Mouse (Mus musculus) lung, adult 2 months (tissue): ENCODE data around the gene Wdr19.

Experiments
- CTCF ChIP-seq: fragments of 200-500 bp; IDR thresholded peaks from 2 replicates; pipeline ENCODE4 v1.5.1; 2011; ENCODE audit warnings: mild to moderate bottlenecking, low read length, control low read depth; ENCODE audit not compliant: insufficient read depth
- POLR2A ChIP-seq: fragments of 200-500 bp; IDR thresholded peaks from 2 replicates; pipeline ENCODE4 v1.6.1; 2011; ENCODE audit warnings: low read depth, mild to moderate bottlenecking, control low read depth, low read length, borderline replicate concordance; ENCODE audit errors: extremely low read depth

- TF ChIP-seq CTCF (peak; percentile 84), POLR2A (no peak)
Observed at GRCm38 (mm10) chr5:65213321-65213720, 13.8 kb downstream of the Wdr19 start.
